Mouse (Mus musculus): ENCODE measurements around the gene Wfdc6a.

DNA sequence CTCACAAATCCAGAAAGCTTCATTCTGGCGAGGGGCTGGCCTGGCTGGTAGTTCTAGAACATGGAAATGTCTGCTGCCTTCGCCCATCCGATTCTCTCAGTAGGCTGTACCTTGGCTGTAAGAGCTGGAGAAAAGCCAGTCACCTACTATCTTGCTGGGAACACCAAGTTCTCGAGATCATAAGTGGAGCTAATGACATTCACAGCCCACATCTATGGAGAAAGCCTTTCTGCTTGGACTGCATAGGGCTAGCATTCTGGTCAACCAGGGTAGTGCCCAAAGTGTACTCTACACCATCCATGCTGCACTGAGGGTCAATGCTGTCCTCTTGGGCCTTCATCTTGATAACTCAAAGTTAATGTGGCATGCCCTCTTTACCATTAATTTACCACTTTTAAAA, 8.2 kb upstream of the Wfdc6a start, which contains the start of gene Eppin:
- no peak for TF ChIP-seq POLR2A (IDR thresholded peaks at IDR 0.05; ENCODE audit: extremely low read depth, insufficient read depth, low read length)
- TF ChIP-seq CTCF (IDR thresholded peaks at IDR 0.05; ENCODE audit: low read depth, low read length), result no peak

All from liver, adult 2 months (tissue).